Comparison of ENCODE assay signal across 8 mouse cellular contexts in genomic region chr2:158613541-158614417, GRCm38 (mm10). TPM values are rescaled to one million over a fixed set of nuclear protein-coding genes. Genes with fewer than 3 reads are reported as not detected.
DNase-seq lines count a peak whose midpoint lies in the region; ATAC-seq and TF ChIP-seq lines count a peak whose summit lies in the region.

No protein-coding gene starts in this region.

- ATAC-seq in embryonic facial prominence, embryonic 14.5 days (ENCODE audit: low read depth), result no peak
- no peak for ATAC-seq in hindbrain, embryonic 13.5 days (ENCODE audit: low FRiP score)
- peak; percentile 25; the same call in 1 of the 2 replicates for ATAC-seq in midbrain, embryonic 11.5 days (ENCODE audit: low FRiP score)

- peaks cover 6% of the 10 kb centered on the region; the same call in 1 of the 2 replicates for H3K4me1 ChIP-seq in embryonic facial prominence, embryonic 14.5 days (ENCODE audit: control insufficient read depth, insufficient read depth, low read length)
- H3K4me1 ChIP-seq in hindbrain, embryonic 13.5 days (replicated peaks), result peaks cover 55% of the 10 kb centered on the region
- peaks cover 19% of the 10 kb centered on the region for H3K4me1 ChIP-seq in midbrain, embryonic 11.5 days (ENCODE audit: control insufficient read depth, insufficient read depth, low read length)
- H3K4me1 ChIP-seq in small intestine, adult 2 months (ENCODE audit: control insufficient read depth, insufficient read depth, insufficient read length, low read length), result no peaks in the 10 kb centered on the region; the same call in 1 of the 2 replicates

- H3K4me2 ChIP-seq in embryonic facial prominence, embryonic 14.5 days (ENCODE audit: low read depth, low read length), result no peak overlapping the region
- peak overlapping the region; percentile 67 for H3K4me2 ChIP-seq in hindbrain, embryonic 13.5 days
- H3K4me2 ChIP-seq in midbrain, embryonic 11.5 days, result peak overlapping the region; percentile 25

- peaks cover 100% of the 10 kb centered on the region for H3K27me3 ChIP-seq in embryonic facial prominence, embryonic 14.5 days (replicated peaks; ENCODE audit: control insufficient read depth, insufficient read depth, low read length)
- peaks cover 98% of the 10 kb centered on the region for H3K27me3 ChIP-seq in hindbrain, embryonic 13.5 days
- peaks cover 96% of the 10 kb centered on the region for H3K27me3 ChIP-seq in midbrain, embryonic 11.5 days (ENCODE audit: control insufficient read depth, insufficient read depth, low read length)
- H3K27me3 ChIP-seq in small intestine, adult 2 months (ENCODE audit: control insufficient read depth, insufficient read depth, low read length), result peaks cover 94% of the 10 kb centered on the region

- intact Hi-C loops in left cerebral cortex, postnatal 25 days (cut with DNase I), result loop anchor here (5.0 to 10.0 kb wide), 2 partner anchors 66 to 1751 kb away; partner anchors contain the start of gene Mafb

- no peaks in the 10 kb centered on the region for H3K9me3 ChIP-seq in embryonic facial prominence, embryonic 14.5 days (ENCODE audit: control insufficient read depth, low read length)
- no peaks in the 10 kb centered on the region for H3K9me3 ChIP-seq in hindbrain, embryonic 13.5 days
- H3K9me3 ChIP-seq in midbrain, embryonic 11.5 days (ENCODE audit: control insufficient read depth, low read length), result no peaks in the 10 kb centered on the region

- no peak overlapping the region for H3K4me3 ChIP-seq in embryonic facial prominence, embryonic 14.5 days (ENCODE audit: low read depth, low read length)
- H3K4me3 ChIP-seq in hindbrain, embryonic 13.5 days, result peak overlapping the region; percentile 58
- H3K4me3 ChIP-seq in midbrain, embryonic 11.5 days (ENCODE audit: low read depth, low read length), result peak overlapping the region; percentile 30
- H3K4me3 ChIP-seq in small intestine, adult 2 months (ENCODE audit: low read depth, low read length), result no peak overlapping the region

- H3K36me3 ChIP-seq in embryonic facial prominence, embryonic 14.5 days (ENCODE audit: control insufficient read depth, insufficient read depth, low read length), result no peaks in the 10 kb centered on the region
- peaks cover 4% of the 10 kb centered on the region; the same call in 1 of the 2 replicates for H3K36me3 ChIP-seq in hindbrain, embryonic 13.5 days
- H3K36me3 ChIP-seq in midbrain, embryonic 11.5 days (ENCODE audit: control insufficient read depth, insufficient read depth, low read length), result no peaks in the 10 kb centered on the region
- H3K36me3 ChIP-seq in small intestine, adult 2 months (ENCODE audit: control insufficient read depth, insufficient read depth, low read length), result no peaks in the 10 kb centered on the region

- 4% methylated on average over 47 of the region's 53 CpGs for WGBS in embryonic facial prominence, embryonic 14.5 days
- 3% methylated on average over 53 of the region's 53 CpGs for WGBS in hindbrain, embryonic 13.5 days
- WGBS in midbrain, embryonic 11.5 days, result 4% methylated on average over 53 of the region's 53 CpGs
- WGBS in small intestine, adult 2 months, result 6% methylated on average over 53 of the region's 53 CpGs

- no peak for TF ChIP-seq POLR2A in small intestine, adult 2 months (IDR thresholded peaks at IDR 0.05; ENCODE audit: low read depth, low read length)

- no peak overlapping the region for H3K27ac ChIP-seq in embryonic facial prominence, embryonic 14.5 days (replicated peaks; ENCODE audit: low read depth, low read length)
- H3K27ac ChIP-seq in hindbrain, embryonic 13.5 days, result peak overlapping the region; percentile 97
- H3K27ac ChIP-seq in midbrain, embryonic 11.5 days (ENCODE audit: low read depth, low read length), result no peak overlapping the region
- H3K27ac ChIP-seq in small intestine, adult 2 months (ENCODE audit: insufficient read depth, low read depth, low read length), result no peak overlapping the region

- DNase-seq in ES-CJ7 (ENCODE audit: low read depth, low spot score), result peak; percentile 91
- peak; percentile 31 to 44 for DNase-seq in adrenal gland, postnatal 36 days
- peak; percentile 61 for DNase-seq in embryonic facial prominence, embryonic 14.5 days (ENCODE audit: low spot score)
- peak; percentile 56 to 70 for DNase-seq in left cerebral cortex, postnatal 25 days (ENCODE audit: low spot score in 2 of 2)
- peak; percentile 96 for DNase-seq in midbrain, embryonic 11.5 days (ENCODE audit: low spot score, missing footprints)
- no peak for DNase-seq in urinary bladder, postnatal 4 days (ENCODE audit: low spot score in 2 of 2)

- peak; percentile 56; the same call in 1 of the 2 replicates for TF ChIP-seq CTCF in small intestine, adult 2 months (IDR thresholded peaks at IDR 0.05; ENCODE audit: extremely low read depth, insufficient read length, insufficient replicate concordance, low read depth, low read length)

- H3K9ac ChIP-seq in embryonic facial prominence, embryonic 14.5 days (ENCODE audit: low read depth, low read length), result no peak overlapping the region
- H3K9ac ChIP-seq in hindbrain, embryonic 13.5 days, result peak overlapping the region; percentile 86
- H3K9ac ChIP-seq in midbrain, embryonic 11.5 days (ENCODE audit: low read length), result no peak overlapping the region

RNA-seq across cellular contexts. Expression of gene Slc32a1, which starts 3.2 kb away (rescaled TPM):
- not detected for total RNA-seq in adrenal gland, postnatal 36 days (2021)
- polyA plus RNA-seq in embryonic facial prominence, embryonic 14.5 days (2014; fragmentation: Nextera tagmentation; extraction: Ambion mirVana), result 0.07 TPM in 1 of 2 replicates, not detected in the other
- polyA plus RNA-seq in hindbrain, embryonic 13.5 days (2015; fragmentation: Nextera tagmentation; extraction: Ambion mirVana), result 6.6 and 8.1 TPM in 2 replicates
- total RNA-seq in left cerebral cortex, postnatal 25 days (2021), result 100 to 1,000 TPM in 1 of 2 experiments, 10 to 100 TPM in 1; 81.8 to 112 TPM
- 1.9 and 2.3 TPM in 2 replicates for polyA plus RNA-seq in midbrain, embryonic 11.5 days (2014; fragmentation: Nextera tagmentation; extraction: Ambion mirVana)
- polyA plus RNA-seq in small intestine, adult 2 months (2012; rRNA removed), result not detected in 2 replicates

RNA-seq across cellular contexts. Expression of gene Actr5, which starts 10.9 kb away (rescaled TPM):
- 10 to 100 TPM; 11.0 to 11.9 TPM for total RNA-seq in adrenal gland, postnatal 36 days (2021)
- 10.6 and 13.0 TPM in 2 replicates for polyA plus RNA-seq in embryonic facial prominence, embryonic 14.5 days (2014; fragmentation: Nextera tagmentation; extraction: Ambion mirVana)
- 12.4 and 12.6 TPM in 2 replicates for polyA plus RNA-seq in hindbrain, embryonic 13.5 days (2015; fragmentation: Nextera tagmentation; extraction: Ambion mirVana)
- 1 to 10 TPM; 7.3 to 9.6 TPM for total RNA-seq in left cerebral cortex, postnatal 25 days (2021)
- polyA plus RNA-seq in midbrain, embryonic 11.5 days (2014; fragmentation: Nextera tagmentation; extraction: Ambion mirVana), result 15.3 and 16.0 TPM in 2 replicates
- polyA plus RNA-seq in small intestine, adult 2 months (2012; rRNA removed), result 5.5 and 7.7 TPM in 2 replicates

RNA-seq across cellular contexts. Expression of gene Ppp1r16b, which starts 51.4 kb away (rescaled TPM):
- 10 to 100 TPM in 1 of 2 experiments, 1 to 10 TPM in 1; 8.8 to 14.1 TPM for total RNA-seq in adrenal gland, postnatal 36 days (2021)
- polyA plus RNA-seq in embryonic facial prominence, embryonic 14.5 days (2014; fragmentation: Nextera tagmentation; extraction: Ambion mirVana), result 4.3 and 4.7 TPM in 2 replicates
- 8.0 and 8.5 TPM in 2 replicates for polyA plus RNA-seq in hindbrain, embryonic 13.5 days (2015; fragmentation: Nextera tagmentation; extraction: Ambion mirVana)
- 100 to 1,000 TPM; 119 to 132 TPM for total RNA-seq in left cerebral cortex, postnatal 25 days (2021)
- polyA plus RNA-seq in midbrain, embryonic 11.5 days (2014; fragmentation: Nextera tagmentation; extraction: Ambion mirVana), result 3.2 and 3.3 TPM in 2 replicates
- polyA plus RNA-seq in small intestine, adult 2 months (2012; rRNA removed), result 3.6 and 3.9 TPM in 2 replicates

Comparison
In these comparisons a context has a peak if more than half of its experiments do, and no peak if none do; other contexts are left out.
1. DNase-seq: peak in ES-CJ7 (single experiment), adrenal gland, postnatal 36 days (2 of 2), embryonic facial prominence, embryonic 14.5 days (single experiment), left cerebral cortex, postnatal 25 days (2 of 2) and midbrain, embryonic 11.5 days (single experiment); none in urinary bladder, postnatal 4 days (0 of 2).
2. H3K4me3 ChIP-seq: peak in hindbrain, embryonic 13.5 days (single experiment) and midbrain, embryonic 11.5 days (single experiment); none in embryonic facial prominence, embryonic 14.5 days (single experiment) and small intestine, adult 2 months (single experiment).